Mouse (Mus musculus) adrenal gland, adult 2 months (tissue): ENCODE measurements around the gene Muc2. TPM values are rescaled to one million over a fixed set of nuclear protein-coding genes. Genes with fewer than 3 reads are reported as not detected.
"Not testable (repeated sequence)": the region's sequence is repeated elsewhere in the genome, so short reads cannot be mapped to it uniquely, and the experiment has no call there.

Experiments used
- DNase-seq: peaks from one replicate; pipeline ENCODE4 v3.0.0; 2021
- long read RNA-seq: library from polyadenylated mRNA; stranded (forward); transcript quantifications from one replicate; pipeline ENCODE4 v2.0.0, GENCODE M21; 2021
- polyA plus RNA-seq: library from polyadenylated mRNA; depleted of rRNA; stranded (reverse); fragments of >200 nt; gene quantifications from 2 replicates; pipeline ENCODE4 v1.2.3, GENCODE M21; 2012; rRNA removed
- total RNA-seq, 2 experiments: library from RNA; stranded (reverse); gene quantifications; 2 replicates each; pipeline ENCODE4 v1.2.3; 2021

Muc2 gene
- under 1 TPM; 0.17 to 0.75 TPM for total RNA-seq
- 0.54 and 0.67 TPM in 2 replicates for polyA plus RNA-seq
- long read RNA-seq: 0 reads

DNA sequence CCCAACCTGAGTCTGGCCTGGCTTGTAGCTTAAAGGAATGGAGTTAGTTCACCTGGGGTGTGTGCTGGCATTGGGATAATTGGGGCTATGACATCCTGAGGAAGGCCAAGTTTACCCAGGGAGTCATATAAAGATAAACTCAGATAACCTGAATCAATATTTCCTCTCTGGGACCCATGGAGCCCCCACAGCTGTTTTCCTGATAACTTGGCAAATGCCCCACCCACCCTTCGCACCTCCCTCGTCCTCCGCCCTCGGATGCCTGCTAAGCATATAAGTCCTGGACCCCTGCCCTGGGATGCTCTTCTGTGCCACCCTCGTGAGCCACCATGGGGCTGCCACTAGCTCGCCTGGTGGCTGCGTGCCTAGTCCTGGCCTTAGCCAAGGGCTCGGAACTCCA lies at the start of gene Muc2:
Gene Muc2 (plus strand): TSS at position 301 of the 400 bp plus-strand sequence.
- DNase-seq: no peak

DNA sequence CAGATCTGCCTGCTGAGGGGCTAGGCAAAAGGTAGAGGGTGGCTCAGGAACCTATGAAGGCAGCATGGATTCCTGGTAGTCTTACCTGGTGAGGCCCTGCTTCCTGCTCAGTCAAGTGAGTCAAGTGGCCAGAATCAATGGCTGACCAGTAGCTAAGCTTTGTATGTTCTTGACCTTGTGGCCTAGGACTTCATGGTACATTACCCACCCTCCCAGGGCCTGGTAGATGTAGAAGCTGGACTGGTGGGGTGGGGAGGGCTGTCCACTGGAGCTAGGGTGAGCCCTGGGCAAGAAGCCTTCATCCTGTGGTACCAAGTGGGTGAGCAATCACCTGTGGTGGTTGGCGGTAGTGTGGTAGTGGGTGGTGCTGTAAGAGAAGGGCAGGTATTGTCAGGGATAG lies 47.8 kb upstream of the Muc2 start:
- no peak for DNase-seq

DNA sequence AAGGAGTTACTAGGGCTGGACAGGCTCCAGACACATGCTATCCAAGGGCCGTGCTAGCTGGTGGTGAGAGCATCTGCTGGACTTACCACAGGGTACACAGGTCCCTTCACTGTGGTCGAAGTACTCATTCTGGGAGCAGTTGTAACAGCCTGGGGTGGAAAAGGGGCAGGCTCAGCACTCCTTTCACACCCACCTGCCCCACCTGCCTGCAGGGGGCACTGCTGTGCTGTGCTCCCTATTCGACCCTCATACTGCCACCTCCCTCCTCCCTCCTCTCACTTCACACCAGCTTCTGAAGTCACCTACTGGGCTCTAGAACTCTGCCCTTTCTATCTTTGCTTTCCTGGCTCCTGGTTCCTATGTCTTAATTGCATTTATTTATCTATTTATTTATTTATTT lies 47.0 kb upstream of the Muc2 start:
- DNase-seq: no peak

DNA sequence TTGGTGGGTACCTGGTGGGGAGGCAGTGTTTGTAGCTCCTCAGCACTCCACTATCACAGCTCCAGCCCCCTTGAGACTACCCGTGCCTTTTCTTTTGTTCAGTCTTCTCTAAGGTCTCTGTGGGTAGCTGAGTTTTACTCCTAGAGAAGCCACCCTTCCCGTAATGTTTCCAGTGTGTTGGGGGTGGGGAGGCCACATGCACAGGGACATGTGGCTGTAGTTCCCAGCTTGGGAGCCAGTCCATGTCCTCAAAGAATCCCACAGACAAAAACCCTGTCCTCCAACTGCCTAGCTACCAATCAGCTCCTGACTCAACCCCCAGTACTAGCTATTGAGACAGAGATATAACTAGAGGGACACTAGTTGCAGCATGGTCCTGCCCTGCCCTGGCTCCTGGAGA lies 43.1 kb upstream of the Muc2 start:
- no peak for DNase-seq

DNA sequence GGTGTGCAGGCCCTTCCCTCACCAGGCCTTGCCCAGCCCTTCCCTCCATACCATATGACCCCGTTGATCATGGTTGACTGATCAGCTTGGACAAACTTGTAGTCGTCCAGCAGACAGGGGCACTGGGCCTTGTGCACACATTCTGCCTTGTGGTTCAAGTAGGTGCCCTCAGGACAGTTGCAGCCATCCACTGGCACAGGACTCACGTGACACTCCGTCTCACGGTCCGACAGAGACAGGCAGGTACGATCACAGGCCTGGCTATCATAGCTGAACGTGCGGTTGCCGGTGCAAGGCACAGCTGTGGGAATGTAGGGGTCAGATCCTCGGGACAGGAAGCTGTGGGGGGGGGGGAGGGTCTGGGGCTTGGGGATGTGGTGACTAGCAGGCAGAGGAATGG lies 42.3 kb upstream of the Muc2 start:
- DNase-seq: no peak

DNA sequence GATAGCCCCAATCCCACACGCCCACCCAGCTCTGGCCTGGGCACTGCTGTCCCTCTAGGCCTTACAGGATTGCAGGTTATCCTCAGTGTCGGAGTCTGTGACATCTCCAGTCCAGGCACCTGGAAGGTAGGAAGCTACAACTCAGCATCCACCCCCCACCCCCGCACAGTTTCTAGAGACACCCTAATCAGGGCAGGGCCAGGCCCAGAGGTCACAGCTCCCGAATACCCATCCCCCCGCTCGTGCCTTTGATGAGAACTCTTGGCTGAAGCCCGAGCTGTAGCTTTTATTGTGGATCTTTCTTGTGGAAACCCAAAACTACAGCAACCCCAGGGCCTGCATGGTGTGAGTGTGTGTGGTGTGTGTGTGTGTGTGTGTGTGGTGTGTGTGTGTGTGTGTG lies 37.9 kb upstream of the Muc2 start:
- no peak for DNase-seq

DNA sequence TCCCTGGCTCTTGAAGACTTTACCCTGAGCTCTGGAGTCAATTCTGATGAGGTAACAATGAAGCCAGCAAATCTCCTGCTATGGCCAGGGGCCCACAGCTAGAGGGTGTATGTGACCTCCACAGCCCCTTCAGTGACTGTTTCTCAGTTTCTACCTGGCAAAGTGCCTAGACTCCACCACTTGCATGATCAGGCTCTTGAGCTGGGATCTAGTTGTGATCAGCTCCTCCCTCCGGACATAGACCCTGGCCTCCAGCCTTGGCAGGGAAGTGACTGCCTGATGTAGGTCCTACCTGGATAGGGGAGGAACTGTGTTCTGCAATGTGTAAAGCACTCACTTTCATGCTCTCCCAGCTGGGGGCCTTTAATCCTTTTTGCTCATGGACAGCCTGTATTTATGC lies 29.8 kb upstream of the Muc2 start:
- DNase-seq: no peak

DNA sequence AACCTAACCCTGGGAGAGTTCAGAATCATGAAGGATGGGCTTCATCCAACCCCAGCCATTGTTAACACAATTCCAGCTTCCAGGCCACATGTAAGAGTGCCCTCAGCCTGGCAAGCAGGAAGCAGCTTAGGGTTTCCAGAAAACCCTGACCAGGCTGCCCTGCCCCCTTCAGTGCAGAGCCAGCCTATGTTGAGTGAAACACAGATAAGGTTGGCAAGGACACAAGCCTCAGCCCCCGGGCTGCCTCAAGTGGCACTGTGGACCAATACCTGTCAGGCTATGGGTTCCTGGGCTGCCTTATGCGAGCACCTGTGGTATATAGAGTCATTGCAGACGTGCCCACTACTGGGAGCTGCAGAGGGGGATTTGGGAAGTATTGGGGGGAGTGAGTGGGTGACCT lies 28.7 kb upstream of the Muc2 start:
- no peak for DNase-seq

DNA sequence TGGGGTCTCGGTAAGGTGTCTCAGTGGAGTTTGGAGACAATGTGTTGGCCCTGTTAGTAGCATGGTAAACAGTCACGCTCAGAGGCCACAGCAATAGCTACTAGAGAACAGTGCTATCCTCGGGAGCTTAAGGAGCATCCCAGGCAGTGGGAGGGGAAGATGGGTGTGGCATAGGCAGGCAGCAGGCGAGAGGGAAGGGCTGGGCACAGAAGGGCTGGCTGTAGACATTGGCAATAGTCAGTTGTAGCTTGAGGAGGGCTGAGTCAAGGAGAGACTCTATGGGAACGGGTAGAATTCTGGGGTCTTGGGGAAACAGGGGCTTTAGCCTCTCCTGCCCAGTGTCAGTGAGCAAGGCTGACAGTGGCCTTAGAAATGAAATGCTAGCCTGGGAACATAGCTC lies 27.9 kb upstream of the Muc2 start:
- DNase-seq: no peak

DNA sequence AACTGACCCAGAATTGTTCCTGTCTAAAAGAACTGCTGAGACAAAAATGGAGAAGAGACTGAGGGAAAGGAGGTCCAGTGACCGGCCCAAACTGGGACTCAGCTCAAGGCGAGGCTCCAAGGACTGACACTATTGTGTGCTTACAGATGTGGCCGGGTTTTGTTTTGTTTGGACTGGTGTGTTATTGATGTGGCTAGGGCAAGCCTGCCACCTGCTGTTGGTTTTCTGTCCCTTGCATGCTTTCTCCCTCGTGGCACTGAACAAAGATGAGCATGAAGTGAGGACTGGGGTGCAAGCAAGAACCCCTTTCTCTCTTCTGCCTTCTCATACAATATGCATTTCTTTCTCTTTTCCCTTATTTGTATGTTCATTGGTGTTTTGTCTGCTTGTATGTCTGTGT lies 23.9 kb upstream of the Muc2 start:
- DNase-seq: peak; percentile 43

DNA sequence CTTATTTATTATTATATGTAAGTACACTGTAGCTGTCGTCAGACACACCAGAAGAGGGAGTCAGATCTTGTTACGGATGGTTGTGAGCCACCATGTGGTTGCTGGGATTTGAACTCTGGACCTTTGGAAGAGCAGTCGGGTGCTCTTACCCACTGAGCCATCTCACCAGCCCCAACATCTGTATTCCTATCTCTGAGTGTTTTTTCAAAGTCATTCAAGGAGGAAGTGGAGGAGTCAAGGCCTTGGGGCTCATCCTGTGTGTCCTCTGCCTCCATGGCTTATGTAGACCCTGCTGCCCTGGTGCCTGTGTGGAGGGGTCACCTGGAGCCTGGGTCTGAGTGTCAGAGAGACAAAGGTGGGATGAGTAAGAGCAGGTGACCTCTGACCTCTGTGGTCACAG lies 21.0 kb upstream of the Muc2 start:
- not testable (repeated sequence) for DNase-seq

DNA sequence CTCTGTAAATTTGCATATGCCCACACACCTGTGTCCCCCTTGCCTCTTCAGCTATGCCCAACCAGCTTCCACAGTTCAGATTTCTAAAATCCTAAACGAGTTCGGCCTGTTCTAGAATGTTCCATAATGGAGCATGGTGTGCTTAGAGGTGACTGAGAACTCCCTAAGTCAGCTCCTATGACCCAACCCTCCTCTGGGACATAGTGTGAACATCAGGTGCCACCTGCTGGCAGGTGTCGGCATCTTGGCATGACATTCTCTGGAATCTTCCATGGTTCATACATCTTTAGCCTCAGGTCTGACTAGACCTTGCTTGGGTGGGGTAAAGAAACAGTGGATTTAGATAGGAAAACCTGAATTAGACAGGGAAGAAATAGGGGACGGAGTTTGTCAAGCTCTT lies 19.1 kb upstream of the Muc2 start:
- DNase-seq: no peak

DNA sequence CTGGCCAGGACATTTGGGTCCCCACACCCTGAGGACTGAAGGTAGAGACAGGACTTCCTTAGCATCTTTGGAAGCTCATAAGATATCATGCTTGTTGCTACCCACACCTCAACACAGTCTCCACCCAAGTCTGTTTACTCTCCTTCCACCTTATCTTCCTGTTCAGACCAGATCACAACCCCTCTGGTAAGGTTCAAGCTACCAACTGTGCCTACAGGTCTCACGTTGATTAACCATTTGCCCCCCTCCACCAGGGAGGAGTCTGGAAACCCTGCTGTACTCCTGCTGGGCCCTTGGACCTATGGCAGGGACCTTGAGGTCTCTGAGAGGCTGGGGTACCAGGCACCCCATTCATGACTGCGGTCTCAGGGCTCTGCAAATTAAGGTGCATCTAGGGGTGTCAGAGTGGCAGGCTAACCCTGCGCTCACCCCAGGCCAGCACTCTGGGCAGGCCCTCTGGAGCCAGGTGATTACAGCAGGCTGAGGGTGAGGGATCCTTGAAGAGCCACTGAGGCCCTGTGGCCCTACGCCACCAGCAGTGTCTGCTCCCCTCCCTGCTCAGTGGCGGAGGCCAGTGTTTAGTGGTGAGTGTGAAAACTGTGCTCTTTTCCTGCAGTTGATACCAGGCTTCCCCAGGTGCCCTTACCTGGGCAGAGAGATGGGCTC lies 18.4 kb upstream of the Muc2 start:
- no peak for DNase-seq

DNA sequence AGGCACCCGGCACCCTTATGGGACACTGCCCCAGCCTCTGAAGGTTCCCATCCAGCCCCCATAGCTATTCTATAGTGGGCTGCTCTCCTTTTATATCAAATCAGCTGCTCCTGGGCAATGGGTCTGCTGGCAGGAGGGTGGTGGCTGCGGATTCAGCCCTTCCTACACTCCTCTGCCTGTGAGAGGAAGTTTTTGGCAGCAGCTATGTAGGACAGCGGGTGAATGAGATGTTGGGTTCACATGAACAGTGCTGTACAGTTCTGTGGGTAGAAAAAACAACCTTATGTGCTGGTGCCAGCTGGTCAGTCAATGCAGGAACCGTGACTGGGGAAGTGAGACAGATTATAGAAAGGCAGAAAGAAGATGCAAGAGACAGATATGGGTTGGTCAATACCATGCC lies 11.2 kb upstream of the Muc2 start:
- DNase-seq: no peak

DNA sequence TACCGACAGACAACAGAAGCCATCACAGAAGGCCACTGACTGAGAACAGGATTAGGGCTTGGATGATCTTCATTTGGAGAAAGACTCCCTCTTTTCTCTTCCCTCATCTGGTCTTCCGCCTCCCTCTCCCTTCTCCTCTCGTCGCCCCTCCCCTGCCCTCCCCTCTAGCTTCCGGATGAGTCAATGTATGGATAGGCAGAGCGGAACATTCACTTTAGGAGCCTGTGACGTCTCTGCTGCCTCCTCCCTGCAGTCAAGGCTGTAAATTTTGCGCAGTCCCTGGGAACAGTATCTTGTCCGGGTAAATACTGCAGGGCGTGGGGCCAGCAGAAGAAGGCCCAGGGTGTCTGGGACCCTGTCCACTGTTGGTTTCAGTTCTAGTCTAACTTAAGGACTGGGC lies 2.8 kb upstream of the Muc2 start:
- no peak for DNase-seq

DNA sequence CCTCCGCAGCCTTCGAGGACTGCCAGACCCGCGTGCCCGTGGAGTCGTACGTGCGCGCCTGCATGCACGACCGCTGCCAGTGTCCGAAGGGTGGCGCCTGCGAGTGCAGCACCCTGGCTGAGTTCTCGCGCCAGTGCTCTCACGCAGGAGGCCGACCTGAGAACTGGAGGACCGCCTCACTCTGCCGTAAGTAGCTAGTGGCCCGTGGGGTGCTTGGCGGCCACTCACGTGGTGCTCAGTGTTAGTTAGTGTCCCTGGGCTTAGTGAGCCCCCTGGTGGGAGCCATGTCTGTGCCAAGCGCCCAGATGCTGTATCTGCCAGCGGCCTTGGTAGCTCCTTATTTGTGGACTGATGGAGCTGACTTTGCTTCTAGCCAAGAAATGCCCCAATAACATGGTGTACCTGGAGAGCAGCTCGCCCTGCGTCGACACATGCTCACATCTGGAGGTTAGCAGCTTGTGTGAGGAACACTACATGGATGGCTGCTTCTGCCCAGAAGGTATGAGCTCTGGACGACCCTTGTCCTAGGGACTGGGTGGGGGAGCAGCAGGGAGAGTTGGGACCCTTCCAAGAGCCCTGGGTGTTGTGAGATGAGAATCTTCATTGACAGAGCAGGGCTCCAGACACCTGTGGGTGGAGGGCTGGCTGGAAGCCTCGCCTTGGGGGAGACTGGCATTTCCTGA lies 3.6 kb downstream of the Muc2 start:
- DNase-seq: no peak

DNA sequence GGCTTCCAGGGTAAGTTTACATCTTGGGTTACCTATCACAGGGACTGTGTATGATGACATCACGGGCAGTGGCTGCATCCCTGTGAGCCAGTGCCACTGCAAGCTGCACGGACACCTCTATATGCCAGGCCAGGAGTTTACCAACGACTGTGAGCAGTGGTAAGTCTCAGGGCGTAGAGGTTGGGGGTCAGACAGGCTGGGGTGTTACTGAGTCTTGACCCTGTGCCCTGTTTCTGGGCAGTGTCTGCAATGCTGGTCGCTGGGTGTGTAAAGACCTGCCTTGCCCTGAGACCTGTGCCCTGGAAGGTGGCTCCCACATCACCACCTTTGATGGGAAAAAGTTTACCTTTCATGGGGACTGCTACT lies 4.1 kb downstream of the Muc2 start:
- DNase-seq: no peak

DNA sequence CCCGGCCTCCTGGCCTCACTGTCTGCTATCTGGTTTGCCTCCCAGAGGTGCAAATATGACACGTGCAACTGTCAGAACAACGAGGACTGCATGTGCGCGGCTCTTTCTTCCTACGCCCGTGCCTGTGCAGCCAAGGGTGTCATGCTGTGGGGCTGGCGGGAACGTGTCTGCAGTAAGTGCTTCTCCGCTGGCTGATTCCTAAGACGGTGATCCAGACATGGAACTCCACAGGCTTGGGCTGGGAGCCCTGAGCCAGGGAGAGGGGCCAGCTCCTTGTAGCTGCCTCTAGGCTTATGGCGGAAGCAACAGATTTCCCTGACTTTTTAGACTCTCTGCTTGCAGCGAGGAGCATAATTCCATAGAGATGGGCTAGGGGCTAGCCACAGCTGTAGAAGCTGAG lies 6.4 kb downstream of the Muc2 start:
- no peak for DNase-seq

DNA sequence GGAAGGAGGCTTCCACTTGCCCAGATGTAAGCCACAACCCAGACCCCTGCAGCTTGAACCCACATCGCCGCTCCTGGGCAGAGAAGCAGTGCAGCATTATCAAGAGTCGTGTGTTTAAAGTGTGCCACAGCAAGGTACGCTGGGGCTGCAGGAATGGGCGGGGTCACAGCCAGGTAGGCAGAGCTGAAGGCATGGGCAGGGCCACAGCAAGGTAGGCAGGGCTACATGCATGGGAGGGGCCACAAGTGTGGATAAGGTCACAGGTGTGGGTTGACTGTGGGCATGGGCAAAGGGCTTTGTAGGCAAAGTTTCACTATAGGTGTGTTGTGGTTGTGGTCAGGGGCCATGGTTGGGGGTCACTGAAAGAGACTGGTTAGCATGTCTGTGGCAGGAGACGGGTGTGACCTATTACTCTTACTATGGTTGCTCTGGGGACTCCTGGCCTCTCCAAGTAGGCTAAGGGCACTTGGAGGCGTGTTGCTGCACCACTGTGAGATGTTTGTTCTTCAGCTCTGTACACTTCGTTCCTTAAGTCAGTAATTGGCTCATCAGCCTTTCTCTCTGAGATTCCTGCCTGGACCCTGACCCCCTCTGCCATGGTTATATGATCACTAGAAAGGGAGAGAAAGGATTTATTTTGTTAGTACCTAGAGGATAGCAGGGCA lies 9.5 kb downstream of the Muc2 start:
- no peak for DNase-seq

DNA sequence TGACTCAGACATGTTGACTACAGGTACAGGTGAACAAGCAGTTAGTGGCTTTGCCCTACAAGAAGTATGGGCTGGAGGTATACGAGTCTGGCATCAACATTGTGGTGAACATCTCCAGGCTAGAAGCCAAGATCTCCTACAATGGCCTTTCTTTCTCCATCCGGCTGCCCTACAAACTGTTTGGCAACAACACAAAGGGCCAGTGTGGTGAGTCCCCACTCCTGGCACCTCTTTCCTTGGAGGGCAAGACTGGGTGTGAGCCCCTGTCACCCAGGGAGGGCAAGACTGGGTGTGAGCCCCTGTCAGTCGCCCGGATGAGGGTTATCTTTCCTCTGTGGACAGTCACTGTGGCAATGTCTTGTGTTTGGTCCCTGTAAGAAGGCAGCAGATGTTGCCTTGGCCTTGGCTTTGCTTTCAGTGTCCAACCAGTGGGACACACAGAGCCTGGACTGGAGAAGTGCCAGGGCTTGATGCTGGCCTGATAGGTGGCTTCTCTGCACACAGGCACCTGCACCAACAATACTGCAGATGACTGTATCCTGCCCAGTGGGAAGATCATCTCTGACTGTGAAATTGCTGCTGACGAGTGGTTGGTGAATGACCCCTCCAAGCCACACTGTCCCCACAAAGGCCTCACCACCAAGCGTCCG lies 57.4 kb downstream of the Muc2 start:
- DNase-seq: no peak

DNA sequence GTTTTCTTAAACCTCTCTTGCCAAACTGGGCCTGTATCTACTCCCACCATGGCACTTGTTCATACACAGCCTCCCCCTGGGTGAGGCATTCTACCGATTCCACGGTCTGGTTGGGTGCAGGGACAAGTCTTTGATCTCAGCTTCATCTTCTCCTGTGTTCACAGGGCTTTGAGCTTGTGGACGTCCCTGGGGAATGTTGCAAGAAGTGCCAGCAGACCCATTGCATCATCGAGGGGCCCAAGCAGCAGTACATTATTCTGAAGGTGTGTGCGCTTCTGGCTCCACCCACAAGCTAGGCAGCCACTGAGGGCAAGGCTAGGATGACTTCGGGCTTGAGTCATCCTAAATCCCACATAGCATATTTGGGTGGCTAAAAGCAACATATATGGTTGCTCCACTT lies 62.4 kb downstream of the Muc2 start:
- no peak for DNase-seq

DNA sequence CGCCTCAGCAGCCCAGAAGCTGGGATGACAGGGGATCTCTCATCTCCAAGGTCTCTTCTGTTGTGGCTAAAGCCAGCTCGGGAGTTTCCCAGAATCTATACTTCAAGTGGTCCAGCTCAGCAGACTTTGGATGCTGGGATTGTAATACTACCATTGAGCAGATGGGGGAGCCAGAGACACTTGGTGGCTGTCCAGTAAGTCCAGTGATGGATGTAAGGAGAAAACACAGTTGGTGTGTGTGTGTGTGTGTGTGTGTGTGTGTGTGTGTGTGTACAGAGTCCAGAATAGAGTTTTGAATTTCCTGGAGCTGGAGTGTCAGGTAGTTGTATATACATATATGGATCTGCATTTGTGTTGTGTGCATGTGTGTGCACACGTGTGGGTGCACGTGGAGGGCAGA lies 65.7 kb downstream of the Muc2 start:
- DNase-seq: peak; percentile 68

DNA sequence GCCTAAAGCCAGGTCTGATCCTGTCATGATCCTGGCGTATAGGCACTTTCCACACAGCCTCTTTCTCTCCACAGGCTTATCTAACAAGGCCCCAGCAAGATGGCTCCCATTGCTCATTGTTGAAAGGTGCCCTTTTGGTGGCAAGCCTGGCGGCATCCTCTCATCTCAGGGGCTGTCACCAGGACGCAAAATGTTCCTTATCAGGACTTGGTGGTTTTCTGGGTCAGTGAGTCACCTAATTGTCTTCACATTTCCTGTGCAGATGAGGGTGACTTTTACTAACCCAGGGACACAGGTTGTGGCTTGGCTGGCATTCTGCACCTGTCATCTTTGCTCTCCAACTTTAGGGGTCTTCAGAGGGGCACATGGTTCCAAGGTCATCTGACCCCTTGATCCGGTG lies 68.2 kb downstream of the Muc2 start:
- peak; percentile 45 for DNase-seq
